Mouse (Mus musculus): ENCODE results near the gene Carmil1.

GRCm38 (mm10) chr13:23990928-23991327 is 289.7 kb downstream of the Carmil1 start, which contains the start of gene Scgn:
- TF ChIP-seq POLR2A (IDR thresholded peaks at IDR 0.05; ENCODE audit: insufficient read depth, low read depth, low read length) (no peak), EP300 (IDR thresholded peaks at IDR 0.05; ENCODE audit: insufficient read depth, low read depth, low read length) (no peak), CTCF (IDR thresholded peaks at IDR 0.05) (no peak)
